Mouse (Mus musculus) CD4-positive, CD25-positive, alpha-beta regulatory T cell, adult 4 months (primary cell): ENCODE data around the gene Adgrg3. TPM values are rescaled to one million over a fixed set of nuclear protein-coding genes. Genes with fewer than 3 reads are reported as not detected.

Source experiments
- ATAC-seq: one replicate; pipeline ENCODE4 v1.8.0; 2017
- polyA plus RNA-seq, 2 experiments: library from polyadenylated mRNA; unstranded; fragments of 100-300 nt; shearing (Covaris generic); gene quantifications; one replicate each; pipeline ENCODE4 v1.2.1; 2017

The Adgrg3 gene
- under 1 TPM in 1 of 2 experiments, not detected in 1; 0.51 TPM for polyA plus RNA-seq

DNA sequence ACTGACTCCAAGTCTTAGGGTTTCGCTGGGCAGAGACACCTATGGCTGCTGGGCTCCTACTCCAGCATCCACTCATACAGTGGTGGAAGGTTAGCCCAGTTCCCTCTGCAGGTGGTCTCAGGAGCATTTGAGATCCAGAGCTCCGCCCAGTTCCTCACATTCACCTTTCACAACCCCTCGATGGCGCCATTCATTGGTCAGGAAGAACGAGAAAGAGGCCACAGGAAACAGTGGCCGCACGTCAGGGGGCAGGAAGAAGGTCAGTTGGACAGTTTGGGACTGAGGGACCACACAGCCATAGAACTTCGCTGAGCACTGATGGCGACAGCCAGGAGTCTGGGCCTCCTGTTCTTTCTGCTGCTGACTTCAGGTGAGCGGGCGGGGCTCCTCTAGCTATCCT is at the start of gene Adgrg3:
TSS of gene Adgrg3 (plus strand) at position 242 of the 400 bp plus-strand sequence.
- ATAC-seq: no peak

DNA sequence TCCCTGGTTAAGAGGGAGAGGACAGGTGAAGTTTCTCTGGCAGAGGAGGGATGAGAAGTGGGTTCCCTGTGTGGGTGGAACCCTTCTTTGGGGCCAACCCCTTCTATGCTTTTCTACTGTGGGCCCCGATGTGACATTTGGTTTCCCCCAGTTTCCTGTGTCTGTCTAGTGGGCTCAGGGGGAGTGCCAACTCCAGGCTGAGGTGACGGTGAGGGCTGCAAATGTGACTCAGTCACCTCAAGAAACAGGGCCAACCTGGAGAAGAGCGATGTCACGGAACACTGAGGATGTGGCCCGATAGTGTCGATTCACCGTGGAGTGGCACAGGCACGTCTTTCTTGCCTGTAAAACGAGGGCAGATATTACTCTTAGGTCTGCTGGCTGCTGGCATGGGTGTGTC is 44.2 kb upstream of the Adgrg3 start:
- ATAC-seq: peak; percentile 78

- no peak for ATAC-seq
Measured at GRCm38 (mm10) chr8:94973786-94974185, 43.7 kb upstream of the Adgrg3 start.

- no peak for ATAC-seq
Measured at GRCm38 (mm10) chr8:94974467-94975165, 42.9 kb upstream of the Adgrg3 start, which contains the start of gene Adgrg1. TSS of gene Adgrg1 (plus strand) at chr8:94974751.

- ATAC-seq: peak; percentile 63
Measured at GRCm38 (mm10) chr8:94976651-94977417, 40.7 kb upstream of the Adgrg3 start.

- ATAC-seq: no peak
Measured at GRCm38 (mm10) chr8:94978131-94978530, 39.4 kb upstream of the Adgrg3 start.

DNA sequence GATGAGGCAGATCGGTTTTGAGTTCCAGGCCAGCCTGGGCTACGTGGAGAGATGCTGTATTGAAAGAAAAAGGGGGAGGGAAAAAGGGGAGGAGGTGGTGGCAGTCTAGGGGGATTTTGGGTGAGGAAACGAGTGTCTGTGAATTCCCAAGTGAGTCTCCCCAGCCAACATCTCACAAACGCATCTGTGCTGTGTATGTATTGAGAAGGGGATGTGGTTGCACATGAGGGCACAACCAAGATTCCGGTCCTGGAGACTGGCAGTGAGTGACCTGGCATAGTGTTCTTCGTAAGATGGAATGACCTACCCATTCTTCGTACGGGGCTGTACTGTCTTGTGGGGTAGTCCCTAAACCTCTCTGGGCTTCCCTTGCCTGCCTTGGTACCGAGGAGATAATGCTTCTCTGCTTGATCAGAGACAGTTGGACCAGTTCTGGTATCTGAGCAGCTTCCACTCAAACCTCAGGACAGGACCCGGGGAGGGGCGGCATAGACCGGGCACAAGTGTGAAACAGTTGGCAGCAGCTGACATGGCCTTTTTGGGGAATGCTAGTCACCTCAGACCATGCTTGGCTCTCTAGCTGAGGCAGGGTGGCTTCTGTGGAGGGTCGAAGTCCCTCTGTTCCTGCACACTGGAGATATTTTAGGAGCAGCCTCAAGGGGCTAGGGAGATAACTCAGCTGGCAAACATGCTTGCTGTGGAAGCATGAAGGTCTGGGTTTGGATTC is 38.7 kb upstream of the Adgrg3 start:
- ATAC-seq: peak; percentile 23

- ATAC-seq: no peak
Measured at GRCm38 (mm10) chr8:94980176-94980575, 37.3 kb upstream of the Adgrg3 start.

- ATAC-seq: no peak
Measured at GRCm38 (mm10) chr8:94980976-94981375, 36.5 kb upstream of the Adgrg3 start.

GRCm38 (mm10) chr8:94981848-94982247 is 35.6 kb upstream of the Adgrg3 start:
- ATAC-seq: no peak

DNA sequence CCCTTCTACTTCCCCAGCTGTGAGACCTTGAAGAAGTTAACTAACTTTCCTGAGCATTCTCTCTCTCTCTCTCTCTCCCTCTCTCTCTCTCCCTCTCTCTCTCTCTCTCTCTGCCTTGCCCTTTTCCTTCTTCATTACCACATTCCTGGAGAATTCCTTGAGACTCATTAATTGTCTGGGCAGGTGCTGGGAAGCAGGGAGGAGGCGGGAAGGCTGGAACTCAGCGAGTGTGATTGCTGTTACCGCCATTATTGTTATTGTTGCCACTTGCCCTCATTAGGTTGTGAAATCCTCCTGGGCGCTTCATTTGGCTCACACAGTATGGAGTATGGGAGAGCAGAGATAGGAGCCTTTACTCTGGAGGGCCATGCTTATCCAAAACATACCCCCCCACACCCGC is 34.3 kb upstream of the Adgrg3 start:
- no peak for ATAC-seq

DNA sequence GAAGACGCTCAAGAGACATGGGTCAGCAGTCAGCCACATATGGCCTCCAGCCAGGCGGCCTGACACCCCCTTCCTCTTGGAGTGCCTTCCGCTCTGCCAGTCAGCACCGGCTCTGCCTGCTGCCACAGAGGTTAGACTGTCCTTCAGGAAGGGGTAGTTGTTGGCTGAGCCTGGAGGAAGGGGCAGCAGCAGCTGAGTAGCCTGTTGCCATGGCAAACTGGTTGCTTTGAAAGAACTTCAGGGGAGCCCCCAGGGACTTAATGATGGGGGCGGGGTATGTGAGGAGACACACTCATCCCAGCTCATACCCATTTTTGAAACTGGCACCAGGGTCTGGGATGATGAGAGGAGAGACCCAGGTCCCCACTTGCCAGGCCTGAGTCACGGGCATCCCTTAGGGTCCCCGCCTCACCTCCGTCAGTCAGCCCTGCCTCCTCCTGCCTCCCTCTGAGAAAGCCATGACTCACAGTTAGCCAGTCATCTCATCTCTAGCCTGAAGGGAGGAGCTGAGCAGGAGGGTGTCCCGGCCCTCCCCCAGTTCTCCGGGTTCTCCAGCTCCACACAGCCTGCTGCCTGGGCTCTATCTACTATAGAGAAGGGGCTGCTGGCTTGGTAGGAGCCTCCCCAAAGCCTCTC is 33.5 kb upstream of the Adgrg3 start:
- no peak for ATAC-seq

DNA sequence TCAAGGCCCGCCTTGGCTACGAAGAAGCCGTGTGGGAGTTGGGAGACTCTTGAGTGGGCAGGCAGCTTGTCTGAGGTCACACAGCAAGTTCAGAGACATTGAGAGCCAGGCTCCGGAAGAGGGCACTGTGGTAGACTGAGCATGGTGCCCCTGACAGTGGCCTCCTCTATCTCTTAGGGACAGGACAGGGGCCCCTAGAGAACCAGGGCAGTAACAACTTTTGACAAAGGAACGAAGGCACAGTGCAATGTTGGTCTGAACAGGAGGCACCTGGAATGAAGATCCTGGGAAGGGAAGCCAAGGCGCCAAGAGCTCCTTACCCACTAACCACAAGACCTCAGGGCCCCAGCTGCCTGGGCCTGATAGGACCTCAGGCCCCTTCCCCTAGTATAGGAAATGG is 32.5 kb upstream of the Adgrg3 start:
- ATAC-seq: no peak

GRCm38 (mm10) chr8:94986676-94987075 is 30.8 kb upstream of the Adgrg3 start:
- ATAC-seq: no peak

- no peak for ATAC-seq
Measured at GRCm38 (mm10) chr8:94987553-94987952, 29.9 kb upstream of the Adgrg3 start.

DNA sequence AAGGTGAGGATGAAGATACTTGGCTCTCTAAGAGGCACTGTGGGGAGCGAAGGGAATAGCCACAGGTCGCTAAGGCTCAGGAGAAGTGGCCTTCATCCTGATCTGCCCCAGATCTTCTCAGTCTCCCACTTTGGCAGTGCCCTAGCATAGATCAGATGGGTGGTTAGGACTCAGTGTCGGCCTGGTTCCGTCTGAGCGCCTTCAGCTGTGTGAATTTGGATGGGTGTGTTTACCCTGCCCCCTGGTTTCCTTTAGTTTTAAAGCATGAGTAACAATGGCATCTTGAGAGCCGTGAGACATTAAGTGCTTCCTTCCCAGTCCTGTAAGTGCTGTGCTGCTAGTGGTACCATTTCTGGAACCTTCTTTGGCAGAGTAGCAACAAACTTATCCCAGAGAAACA is 28.9 kb upstream of the Adgrg3 start:
- ATAC-seq: no peak

DNA sequence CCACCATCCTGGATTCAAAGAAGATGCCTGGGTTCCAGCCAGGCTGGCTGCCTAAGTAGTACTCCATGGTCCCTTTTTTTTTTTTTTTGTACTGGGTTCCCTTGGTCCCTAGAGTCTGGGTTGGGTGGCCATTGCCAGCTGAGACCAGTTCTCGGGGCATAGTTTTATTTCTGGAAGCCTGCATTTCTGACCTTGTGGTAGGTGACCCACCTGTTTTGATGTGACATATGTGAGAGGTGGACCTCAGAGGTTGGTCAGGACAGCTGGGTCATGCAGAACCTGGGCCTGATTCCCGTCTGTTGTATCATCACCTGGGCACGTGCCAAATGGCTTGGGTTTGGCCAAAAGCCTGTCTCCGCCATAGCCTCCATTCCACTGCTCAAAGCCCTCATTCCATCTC is 27.8 kb upstream of the Adgrg3 start:
- ATAC-seq: no peak

GRCm38 (mm10) chr8:94990598-94991453 is 26.7 kb upstream of the Adgrg3 start:
- ATAC-seq: no peak

DNA sequence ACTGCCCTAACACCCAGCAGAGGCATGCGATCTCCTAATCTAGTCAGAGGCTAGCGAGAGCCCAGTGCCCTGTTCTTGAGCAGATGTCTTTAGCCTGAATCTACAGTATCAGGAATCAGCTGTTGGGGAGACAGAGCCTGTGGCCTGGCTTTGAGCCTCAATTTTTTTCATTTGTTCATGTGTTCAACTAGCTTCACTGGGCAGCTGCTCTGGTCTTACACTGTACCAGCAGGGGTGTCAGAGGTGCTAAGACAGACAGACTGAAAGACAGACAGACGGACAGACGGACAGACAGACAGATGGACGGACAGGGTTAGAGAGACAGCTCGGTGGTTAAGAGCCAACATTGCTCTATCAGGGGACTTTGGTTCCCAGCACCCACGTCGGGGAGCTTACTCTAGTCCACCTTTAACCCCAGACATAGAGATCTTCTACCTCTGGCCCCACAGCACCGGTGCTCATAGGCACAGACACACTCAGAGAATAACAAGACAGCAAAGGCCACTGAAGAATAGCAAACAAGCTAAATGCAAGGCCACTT is 26.0 kb upstream of the Adgrg3 start:
- no peak for ATAC-seq

GRCm38 (mm10) chr8:94992010-94992409 is 25.5 kb upstream of the Adgrg3 start:
- ATAC-seq: no peak

- ATAC-seq: no peak
Measured at GRCm38 (mm10) chr8:94992534-94992933, 25.0 kb upstream of the Adgrg3 start.
